Comparison of ENCODE assay signal across 9 mouse cellular contexts in the genomic region with DNA sequence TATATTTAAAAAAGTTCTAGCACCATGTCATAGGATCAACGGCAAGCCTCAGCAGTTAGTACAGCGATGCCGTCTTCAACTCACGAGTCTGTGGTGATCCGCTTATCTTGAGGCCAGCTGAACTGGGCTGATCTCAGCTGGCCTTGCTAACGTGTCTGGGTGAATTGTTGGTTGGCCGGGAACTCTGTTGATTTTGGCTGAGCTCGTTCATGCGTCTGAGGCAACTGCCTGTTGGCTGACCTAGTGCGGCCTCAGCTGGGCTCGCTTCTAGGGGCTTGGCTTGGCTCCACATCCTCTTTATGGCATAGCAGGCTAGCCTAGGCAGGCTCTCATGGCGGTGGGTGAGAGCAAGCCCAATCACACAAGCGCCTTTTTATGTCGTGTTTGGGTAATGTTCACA. TPM values are rescaled to one million over a fixed set of nuclear protein-coding genes. Genes with fewer than 3 reads are reported as not detected.
A peak's percentile ranks its signal among the peaks of the same experiment; 100 is the strongest.
DNase-seq lines count a peak whose midpoint lies in the region; ATAC-seq and TF ChIP-seq lines count a peak whose summit lies in the region.
"Had no signal": no experiment of that assay in that cellular context is flagged by ENCODE, and none has a peak within 500 bp of the region (broad histone marks: within the 10 kb centered on the region; RNA-seq: fewer than 3 reads in every experiment).

No protein-coding gene starts in this region.

- ATAC-seq in frontal cortex, adult (ENCODE audit: low TSS enrichment), result no peak

- no peaks in the 10 kb centered on the region for H3K27me3 ChIP-seq in hindbrain, embryonic 10.5 days (ENCODE audit: insufficient read depth, poor library complexity, severe bottlenecking)

- no peak overlapping the region for H3K4me3 ChIP-seq in embryonic fibroblast, embryonic 13.5 days (ENCODE audit: insufficient read depth, low read length)
- no peak overlapping the region for H3K4me3 ChIP-seq in hindbrain, embryonic 10.5 days

- DNase-seq in urinary bladder, adult 18-20 months (ENCODE audit: low spot score in 2 of 2), result peak; percentile 24 to 68
- no peak for DNase-seq in urinary bladder, adult 2 months (ENCODE audit: low spot score)
- DNase-seq in kidney, adult 11 months, result peak; percentile 83
- peak; percentile 87 for DNase-seq in lung, postnatal 36 days
- DNase-seq in hindbrain, embryonic 10.5 days (ENCODE audit: low spot score), result no peak
- DNase-seq in layer of hippocampus, adult 18-20 months (ENCODE audit: low spot score in 2 of 2), result no peak

- TF ChIP-seq CTCF in embryonic fibroblast, embryonic 13.5 days (IDR thresholded peaks at IDR 0.05; ENCODE audit: borderline replicate concordance, insufficient read depth, low read length), result no peak

- 81% methylated on average over 14 of the region's 14 CpGs for WGBS in hindbrain, embryonic 10.5 days

- TF ChIP-seq POLR2A in embryonic fibroblast, embryonic 13.5 days (IDR thresholded peaks at IDR 0.05; ENCODE audit: low read depth, low read length), result no peak

- H3K36me3 ChIP-seq in hindbrain, embryonic 10.5 days, result no peaks in the 10 kb centered on the region

- 0 out of 2 replicates have a peak, but pooled peaks cover 2% of the 10 kb centered on the region for H3K4me1 ChIP-seq in embryonic fibroblast, embryonic 13.5 days (ENCODE audit: control insufficient read depth, insufficient read depth, low read length)
- no peaks in the 10 kb centered on the region for H3K4me1 ChIP-seq in hindbrain, embryonic 10.5 days (replicated peaks)

- H3K27ac ChIP-seq in embryonic fibroblast, embryonic 13.5 days (ENCODE audit: insufficient read depth, low read length), result peak overlapping the region; percentile 13; the same call in 1 of the 2 replicates
- H3K27ac ChIP-seq in hindbrain, embryonic 10.5 days, result no peak overlapping the region

- no peaks in the 10 kb centered on the region for H3K9me3 ChIP-seq in hindbrain, embryonic 10.5 days

RNA-seq across cellular contexts. Expression of gene Gm17657, which starts 8.0 kb away (rescaled TPM):
- not detected in 2 replicates for polyA plus RNA-seq in urinary bladder, adult 2 months (2012; rRNA removed)
- not detected in 2 replicates for polyA plus RNA-seq in embryonic fibroblast, embryonic 13.5 days (2011; ENCODE audit: insufficient read length, low read depth, missing spikeins)
- not detected in 2 replicates for polyA plus RNA-seq in hindbrain, embryonic 10.5 days (2016; fragmentation: Nextera tagmentation; extraction: Ambion mirVana)
- not detected for total RNA-seq in layer of hippocampus, adult 18-20 months (2021)
- total RNA-seq: layer of hippocampus, postnatal 14 days had no signal

RNA-seq across cellular contexts. Expression of gene Tbc1d22b, which starts 8.2 kb away (rescaled TPM):
- 13.5 and 14.1 TPM in 2 replicates for polyA plus RNA-seq in urinary bladder, adult 2 months (2012; rRNA removed)
- polyA plus RNA-seq in embryonic fibroblast, embryonic 13.5 days (2011; ENCODE audit: insufficient read length, low read depth, missing spikeins), result 10.7 and 13.6 TPM in 2 replicates
- polyA plus RNA-seq in hindbrain, embryonic 10.5 days (2016; fragmentation: Nextera tagmentation; extraction: Ambion mirVana), result 20.5 and 21.3 TPM in 2 replicates
- total RNA-seq in layer of hippocampus, adult 18-20 months (2021), result 10 to 100 TPM; 37.8 to 41.4 TPM

RNA-seq across cellular contexts. Expression of gene Tmem217, which starts 10.8 kb away (rescaled TPM):
- polyA plus RNA-seq in urinary bladder, adult 2 months (2012; rRNA removed), result 0.14 and 0.21 TPM in 2 replicates
- polyA plus RNA-seq in embryonic fibroblast, embryonic 13.5 days (2011; ENCODE audit: insufficient read length, low read depth, missing spikeins), result not detected in 2 replicates
- 1.3 and 2.5 TPM in 2 replicates for polyA plus RNA-seq in hindbrain, embryonic 10.5 days (2016; fragmentation: Nextera tagmentation; extraction: Ambion mirVana)
- total RNA-seq in layer of hippocampus, adult 18-20 months (2021), result not detected
- total RNA-seq: layer of hippocampus, postnatal 14 days had no signal

RNA-seq across cellular contexts. Expression of gene Pim1, which starts 50.9 kb away (rescaled TPM):
- polyA plus RNA-seq in urinary bladder, adult 2 months (2012; rRNA removed), result 21.2 and 24.4 TPM in 2 replicates
- 27.5 and 30.7 TPM in 2 replicates for polyA plus RNA-seq in embryonic fibroblast, embryonic 13.5 days (2011; ENCODE audit: insufficient read length, low read depth, missing spikeins)
- 25.0 and 30.5 TPM in 2 replicates for polyA plus RNA-seq in hindbrain, embryonic 10.5 days (2016; fragmentation: Nextera tagmentation; extraction: Ambion mirVana)
- 1 to 10 TPM; 4.2 to 4.5 TPM for total RNA-seq in layer of hippocampus, adult 18-20 months (2021)

Comparison
In these comparisons a context has a peak if more than half of its experiments do, and no peak if none do; other contexts are left out.
1. DNase-seq: peak in urinary bladder, adult 18-20 months (2 of 2), kidney, adult 11 months (single experiment) and lung, postnatal 36 days (single experiment); none in urinary bladder, adult 2 months (single experiment), hindbrain, embryonic 10.5 days (single experiment) and layer of hippocampus, adult 18-20 months (0 of 2).